Mouse (Mus musculus) liver, embryonic 18 days (tissue): ENCODE measurements around the gene Adarb2. TPM values are rescaled to one million over a fixed set of nuclear protein-coding genes. Genes with fewer than 3 reads are reported as not detected.

ENCODE experiments used
- polyA plus RNA-seq: library from polyadenylated mRNA; depleted of rRNA; stranded (reverse); fragments of >200 nt; gene quantifications from 2 replicates; pipeline ENCODE4 v1.2.3, GENCODE M21; 2012; rRNA removed

Adarb2 gene
- 0.01 and 0.05 TPM in 2 replicates for polyA plus RNA-seq

GRCm38 (mm10) chr13:8202681-8203476 lies at the start of gene Adarb2:
Gene Adarb2 (plus strand): TSS chr13:8202866.

